Mouse (Mus musculus) adrenal gland, postnatal 14 days (tissue): ENCODE measurements at regions not wholly inside any gene's neighbourhood (a gene's known extent, or its start where the extent isn't known, plus 50 kb on each side); places are given as distances from the start of the nearest gene placed in this dataset.
A peak's percentile ranks its signal among the peaks of the same experiment; 100 is the strongest.

Experiments
- DNase-seq: peaks from one replicate; pipeline ENCODE4 v3.0.0; 2021; ENCODE audit warnings: mixed read lengths

DNA sequence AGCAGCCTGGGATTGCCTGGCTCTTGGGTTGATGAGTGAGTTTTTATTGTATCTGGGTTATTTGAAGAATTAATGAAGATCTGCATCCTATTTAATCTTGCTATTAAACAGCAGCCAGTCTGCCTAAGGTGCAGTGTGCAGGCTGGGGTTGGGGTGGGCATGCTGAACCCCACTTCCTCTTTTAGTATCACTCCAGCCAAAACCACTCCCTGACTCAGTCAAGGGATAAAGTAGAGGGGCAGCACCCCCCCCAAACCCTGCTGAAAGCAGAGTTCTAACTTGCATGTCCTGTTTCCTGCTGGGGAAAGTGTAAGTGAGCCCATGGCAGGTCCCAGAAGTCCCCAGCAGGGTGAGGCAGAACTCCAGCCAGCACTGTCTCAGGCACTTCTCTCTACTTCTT, 292.7 kb upstream of the Rtl1 start:
- DNase-seq: no peak

DNA sequence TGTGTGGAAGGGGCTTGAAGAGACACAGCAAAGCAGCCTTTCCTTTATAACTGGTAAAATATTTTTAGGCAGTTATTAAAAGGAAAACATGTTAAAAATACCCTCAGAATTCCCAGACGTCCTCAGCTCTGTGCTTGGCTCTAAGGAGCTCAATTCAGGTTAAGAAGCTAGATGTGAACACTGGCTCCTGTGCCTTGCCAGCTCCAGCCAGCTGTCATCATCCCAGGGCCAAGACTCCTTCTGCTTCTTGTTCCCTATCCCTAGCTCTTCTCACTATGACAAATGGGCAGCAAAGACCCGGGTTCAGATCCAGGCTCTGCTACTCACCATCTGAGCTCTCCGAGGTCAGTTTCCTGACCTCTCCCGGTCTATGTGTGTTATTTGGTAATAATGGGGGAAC, 293.5 kb upstream of the Rtl1 start:
- no peak for DNase-seq

- DNase-seq: peak; percentile 83
These were observed 295.3 kb upstream of the Rtl1 start for GRCm38 (mm10) chr12:109895389-109895788.

DNA sequence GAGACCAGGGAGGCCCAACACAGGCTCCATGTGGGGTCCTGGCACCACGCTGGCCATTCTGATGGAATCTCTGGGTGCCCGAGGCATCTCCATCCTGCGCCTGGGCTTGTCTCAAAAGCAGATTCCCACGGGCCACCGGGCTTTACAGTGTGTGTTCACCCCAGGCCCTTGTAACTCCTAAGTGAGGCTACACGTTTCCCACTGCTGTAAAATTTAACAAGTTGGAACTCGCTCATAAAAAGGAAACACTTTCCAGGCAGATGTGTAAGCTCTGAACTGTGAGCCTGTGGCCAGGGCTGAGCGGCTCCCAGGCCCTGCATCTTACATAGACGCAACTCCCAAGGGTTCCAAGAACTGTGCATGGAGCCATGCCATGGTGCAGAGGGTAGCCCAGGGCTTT, 296.3 kb upstream of the Rtl1 start:
- no peak for DNase-seq

DNA sequence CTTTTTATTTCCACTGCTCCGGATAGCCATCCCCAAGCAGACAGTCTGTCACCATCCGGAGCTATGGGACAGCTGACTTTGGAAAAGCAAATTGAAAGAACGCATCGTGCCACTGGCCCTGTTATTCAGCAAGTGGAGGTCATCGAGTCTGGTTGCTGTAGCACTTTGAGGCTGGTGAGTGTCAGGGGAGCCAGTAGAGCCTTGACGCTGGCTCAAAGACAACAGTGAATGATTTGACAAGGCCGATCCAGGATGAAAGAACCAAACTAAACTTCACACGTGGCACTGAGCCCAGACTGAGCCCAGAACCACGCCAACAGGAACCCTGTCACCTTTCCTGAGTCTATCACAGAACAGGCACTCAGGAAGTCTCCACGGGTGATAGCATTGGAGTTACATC, 296.8 kb upstream of the Rtl1 start:
- peak; percentile 82 for DNase-seq

GRCm38 (mm10) chr12:109897861-109898385, 297.8 kb upstream of the Rtl1 start:
- no peak for DNase-seq

DNA sequence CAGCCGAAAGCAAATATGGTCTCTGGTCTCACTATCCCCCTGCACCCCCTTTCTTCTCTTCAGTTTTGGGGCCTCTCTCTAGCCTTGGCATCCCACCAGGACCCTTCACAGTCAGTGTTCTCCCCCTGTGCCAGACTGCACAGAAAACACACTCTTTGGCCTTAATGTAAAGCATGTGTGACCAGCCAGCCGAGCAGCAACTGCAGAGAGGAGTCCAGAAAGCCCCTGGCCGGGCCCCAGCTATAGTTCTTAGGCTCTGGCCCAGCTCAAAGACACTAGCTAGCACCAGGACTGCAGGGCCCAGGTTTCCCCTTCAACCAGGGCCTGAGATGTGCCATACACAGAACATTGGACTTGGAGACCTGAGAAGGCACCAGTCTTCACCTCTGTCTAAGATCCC, 299.3 kb upstream of the Rtl1 start:
- no peak for DNase-seq

GRCm38 (mm10) chr12:109910966-109911495, 310.9 kb upstream of the Rtl1 start:
- DNase-seq: no peak

DNA sequence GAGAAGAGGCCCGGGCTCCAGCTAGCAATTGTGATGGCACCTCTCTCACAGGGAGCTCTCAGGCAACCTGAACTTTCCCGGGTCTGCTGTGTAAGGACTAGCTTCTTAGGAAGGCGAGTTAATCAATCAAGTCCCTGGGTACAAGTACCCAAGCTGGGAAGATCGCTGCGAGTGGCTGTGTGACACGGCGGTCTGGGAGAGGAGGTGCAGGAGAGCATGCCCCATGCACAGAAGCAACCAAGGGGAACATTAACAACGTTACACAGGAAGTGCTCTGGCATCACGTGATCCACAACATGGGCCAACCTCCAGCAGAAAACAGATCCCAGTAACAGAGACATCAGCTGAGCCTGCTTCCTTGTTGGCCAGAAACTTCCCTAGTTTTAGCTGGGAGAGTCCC, 311.4 kb upstream of the Rtl1 start:
- no peak for DNase-seq

DNA sequence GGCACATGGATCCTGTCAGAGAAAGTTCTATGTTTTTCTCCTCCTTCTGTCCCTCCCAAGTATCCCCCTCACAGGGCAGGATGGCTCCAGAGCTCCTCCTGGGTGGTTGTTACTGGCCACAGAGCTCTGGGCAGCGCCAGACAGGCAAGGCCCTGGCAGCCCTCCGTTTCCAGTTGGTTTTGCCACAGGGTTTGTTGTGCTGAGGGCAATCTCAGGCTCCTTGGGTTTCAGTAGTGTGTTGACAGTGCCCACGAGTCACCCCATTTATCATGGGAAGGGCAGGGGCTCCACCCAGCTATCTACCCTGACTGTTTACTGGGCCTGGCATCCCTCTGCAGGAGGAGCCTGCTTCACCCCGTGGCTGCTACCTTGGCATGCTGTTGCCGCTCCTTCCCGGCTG, 317.6 kb upstream of the Rtl1 start:
- DNase-seq: no peak

GRCm38 (mm10) chr12:109918901-109919300, 318.8 kb upstream of the Rtl1 start:
- no peak for DNase-seq

GRCm38 (mm10) chr12:109922111-109922510, 322.0 kb upstream of the Rtl1 start:
- no peak for DNase-seq

DNA sequence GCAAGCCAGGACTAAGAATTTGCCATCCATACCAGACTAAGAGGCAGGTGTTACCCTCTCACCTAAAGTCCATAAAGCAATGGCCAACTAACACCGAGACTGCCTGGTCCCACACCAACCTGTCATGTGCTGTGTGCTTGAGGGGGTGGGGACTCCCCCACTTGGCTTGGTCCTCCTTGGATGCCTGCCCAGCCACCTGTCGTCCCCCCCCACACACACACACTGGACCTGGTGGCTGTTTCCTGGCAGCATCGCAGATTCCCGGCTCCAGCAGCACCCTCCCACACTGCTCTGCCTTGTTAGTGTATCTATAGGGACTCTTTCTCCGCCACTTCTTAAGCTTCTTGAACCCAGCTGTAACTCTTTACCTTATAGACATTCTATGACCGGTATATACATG, 325.7 kb upstream of the Rtl1 start:
- DNase-seq: no peak

DNA sequence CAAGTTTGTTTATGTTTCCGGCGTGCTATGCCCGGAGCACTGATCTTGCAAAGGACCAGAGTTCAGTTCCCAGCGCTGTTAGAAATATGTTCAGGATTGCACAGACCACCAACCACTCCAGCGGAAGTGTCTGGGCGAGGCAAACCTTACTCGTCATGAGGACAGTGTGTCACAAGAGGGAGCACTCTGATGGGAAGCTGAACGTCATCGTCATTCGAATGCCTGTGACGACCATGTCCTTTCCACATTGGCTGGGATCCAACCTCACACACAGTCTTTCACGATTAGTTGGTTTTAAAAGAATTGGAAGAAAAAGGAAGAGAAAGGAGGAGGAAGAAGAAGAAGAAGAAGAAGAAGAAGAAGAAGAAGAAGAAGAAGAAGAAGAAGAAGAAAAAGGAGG, 326.5 kb upstream of the Rtl1 start:
- DNase-seq: no peak

GRCm38 (mm10) chr12:109946179-109946578, 332.7 kb upstream of the Dio3 start:
- DNase-seq: no peak

- no peak for DNase-seq
These were observed 331.9 kb upstream of the Dio3 start for GRCm38 (mm10) chr12:109946936-109947335.

GRCm38 (mm10) chr12:109947886-109948433, 330.9 kb upstream of the Dio3 start:
- DNase-seq: no peak

GRCm38 (mm10) chr12:109948434-109948984, 330.4 kb upstream of the Dio3 start:
- no peak for DNase-seq

DNA sequence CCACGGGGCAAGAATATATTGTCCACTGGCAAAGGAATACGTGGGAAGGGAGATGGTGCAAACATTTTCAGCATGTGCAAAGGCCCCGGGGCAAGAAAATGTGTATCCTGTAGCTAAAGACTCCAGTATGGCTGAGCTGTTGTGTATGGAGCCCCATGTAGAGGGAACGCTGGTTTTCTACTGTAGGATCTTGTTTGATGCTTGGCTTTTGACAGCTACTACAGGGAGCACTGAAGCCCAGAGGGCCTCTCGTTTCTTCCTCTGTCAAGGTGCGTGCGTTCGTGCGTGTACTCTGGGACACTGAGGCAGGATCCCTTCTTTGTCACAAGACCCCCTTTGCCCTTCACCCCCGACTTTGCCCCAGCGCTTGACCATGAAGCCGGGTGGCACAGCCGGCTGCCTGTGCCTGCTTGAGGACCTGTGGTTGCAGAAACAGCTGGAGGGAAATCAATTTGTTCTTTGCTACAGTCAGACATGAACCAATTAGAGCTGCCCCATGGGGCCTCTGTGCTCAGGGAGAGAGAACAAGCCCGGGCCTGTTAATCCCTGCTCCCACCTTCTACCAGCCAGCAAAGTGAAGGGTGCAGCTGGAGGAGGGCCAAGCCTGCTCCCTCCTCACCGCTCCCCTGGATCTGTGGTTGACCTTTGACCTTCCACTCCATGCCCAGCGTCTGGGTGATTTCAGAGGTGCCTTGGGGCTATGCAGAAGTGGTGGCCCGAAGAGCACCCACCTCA, 329.5 kb upstream of the Dio3 start:
- peak; percentile 44 for DNase-seq

GRCm38 (mm10) chr12:109950632-109951031, 328.2 kb upstream of the Dio3 start:
- no peak for DNase-seq

GRCm38 (mm10) chr12:109951473-109951872, 327.4 kb upstream of the Dio3 start:
- DNase-seq: no peak

GRCm38 (mm10) chr12:109951884-109952456, 326.9 kb upstream of the Dio3 start:
- DNase-seq: no peak

GRCm38 (mm10) chr12:109952933-109953332, 325.9 kb upstream of the Dio3 start:
- DNase-seq: no peak
